Mouse (Mus musculus): ENCODE data around the gene Cx3cr1.

DNA sequence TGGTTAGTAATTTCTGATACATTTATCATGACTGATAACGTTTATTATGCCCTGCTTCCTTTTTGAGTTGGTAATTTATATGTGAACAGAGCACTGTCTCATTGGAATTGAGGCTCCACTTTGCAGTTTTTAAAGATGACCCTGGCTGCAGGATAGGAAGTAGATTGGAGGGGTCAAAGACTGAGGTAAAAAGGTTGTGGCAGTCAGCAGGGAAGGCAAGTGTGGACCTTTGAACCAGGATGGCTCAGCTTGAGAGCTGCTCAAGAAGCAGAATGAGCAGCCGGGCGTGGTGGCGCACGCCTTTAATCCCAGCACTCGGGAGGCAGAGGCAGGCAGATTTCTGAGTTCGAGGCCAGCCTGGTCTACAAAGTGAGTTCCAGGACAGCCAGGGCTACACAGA is 43.8 kb upstream of the Cx3cr1 start:
- TF ChIP-seq CTCF (IDR thresholded peaks at IDR 0.05; ENCODE audit: control insufficient read depth, insufficient read depth, insufficient read length), result no peak
- no peak for TF ChIP-seq CEBPB (IDR thresholded peaks at IDR 0.05; ENCODE audit: low read depth)
- no peak for TF ChIP-seq USF1 (IDR thresholded peaks at IDR 0.05; ENCODE audit: low read depth)
- no peak for TF ChIP-seq MAX (IDR thresholded peaks at IDR 0.05)
